Mouse (Mus musculus) ovary, adult 2 months (tissue): ENCODE results near the gene Ush2a. TPM values are rescaled to one million over a fixed set of nuclear protein-coding genes. Genes with fewer than 3 reads are reported as not detected.

Experiments
- polyA plus RNA-seq: library from polyadenylated mRNA; depleted of rRNA; stranded (reverse); fragments of >200 nt; gene quantifications from 2 replicates; pipeline ENCODE4 v1.2.3, GENCODE M21; 2012; rRNA removed

The Ush2a gene
- 0.09 and 0.10 TPM in 2 replicates for polyA plus RNA-seq

DNA sequence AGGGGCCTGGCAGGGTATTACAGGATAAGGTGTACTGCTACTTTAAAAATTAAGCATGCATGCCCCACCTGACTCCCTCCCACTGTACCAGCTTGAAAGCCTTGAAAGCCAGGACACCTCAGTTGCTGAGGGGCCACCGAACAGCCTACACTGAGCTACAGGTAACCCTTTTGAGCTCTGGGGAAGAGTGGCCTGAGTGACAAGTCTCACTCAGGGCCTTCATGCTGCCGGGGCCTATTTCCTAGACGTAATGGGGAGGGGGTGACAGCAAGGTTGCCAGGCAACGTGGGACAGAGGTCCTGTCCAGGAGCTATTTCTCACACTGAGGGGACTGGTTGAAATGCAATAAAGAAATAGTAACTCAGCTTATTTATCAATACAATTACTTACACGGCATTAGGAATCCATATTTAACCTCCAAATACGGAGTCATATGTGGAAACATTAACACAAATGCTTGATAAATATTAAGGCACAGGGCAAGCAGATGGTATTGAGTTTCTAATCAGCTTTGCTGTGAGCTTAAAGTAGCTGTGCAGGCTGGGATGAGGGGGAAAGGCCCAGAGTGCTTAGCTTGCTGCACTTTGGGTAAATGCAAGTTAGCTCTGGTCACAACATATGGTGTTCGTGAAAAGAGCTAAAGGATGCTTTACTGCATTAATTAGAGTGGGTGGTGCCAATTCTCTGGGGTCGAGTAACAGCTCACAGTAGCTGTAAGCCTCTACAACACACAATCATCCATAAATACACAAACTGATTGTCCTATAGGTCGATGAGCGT lies at the start of gene Ush2a:
TSS of gene Ush2a (plus strand) at position 121 of the 780 bp plus-strand sequence.

DNA sequence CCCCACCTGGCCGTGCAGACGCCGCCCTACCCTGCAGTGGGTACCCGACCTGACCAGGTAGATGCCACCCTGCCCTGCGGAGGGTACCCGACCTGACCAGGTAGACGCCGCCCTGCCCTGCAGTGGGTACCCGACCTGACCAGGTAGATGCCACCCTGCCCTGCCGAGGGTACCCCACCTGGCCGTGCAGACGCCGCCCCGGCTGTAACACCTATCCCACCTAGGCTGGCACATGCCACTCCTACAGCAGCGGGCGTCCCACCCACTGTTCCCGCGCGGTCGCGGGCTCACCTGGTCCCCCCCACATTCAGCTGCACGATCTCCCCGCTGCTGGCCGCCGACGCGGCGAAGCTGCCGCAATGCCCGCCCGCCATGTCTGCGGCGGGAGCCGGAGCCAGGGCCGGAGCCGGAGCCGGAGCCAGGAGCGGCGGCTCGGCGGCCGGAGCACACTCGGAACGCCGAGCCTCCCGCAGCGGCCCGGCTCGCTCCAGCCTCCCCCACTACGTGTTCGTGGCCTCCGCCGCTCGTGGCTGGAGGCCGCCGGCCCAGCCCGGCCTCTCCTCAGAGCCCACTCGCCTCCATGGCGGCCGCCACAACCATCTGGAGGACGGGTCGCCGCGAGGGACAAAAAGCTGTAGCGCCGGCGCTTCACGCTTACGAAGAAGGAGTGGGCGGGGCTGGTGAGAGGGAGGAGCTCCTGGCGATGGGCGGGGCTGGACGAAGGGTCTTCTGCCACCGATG lies 745.6 kb downstream of the Ush2a start, which contains the start of gene Kctd3:
TSS of gene Kctd3 (minus strand) at position 603 of the 741 bp plus-strand sequence.

